Mouse (Mus musculus) hindbrain, postnatal 0 days (tissue): ENCODE data around the gene Sertad2. TPM values are rescaled to one million over a fixed set of nuclear protein-coding genes. Genes with fewer than 3 reads are reported as not detected.

Experiments used
- ATAC-seq: fragments of 200-750 bp; cut with Nextera tagmentation; 2 replicates; pipeline ENCODE4 v1.8.0; 2017; ENCODE audit warnings: mild to moderate bottlenecking, moderate TSS enrichment, moderate library complexity
- DNase-seq: peaks from one replicate; pipeline ENCODE4 v3.0.0-alpha.2; 2015; ENCODE audit warnings: low spot score
- H3K27ac ChIP-seq: fragments of 300-500 bp; sonication (generic); 2 replicates; pipeline ENCODE4 v1.5.1; 2014; ENCODE audit warnings: mild to moderate bottlenecking
- H3K27me3 ChIP-seq: fragments of 300-500 bp; sonication (generic); 2 replicates; pipeline ENCODE4 v1.6.1; 2014; ENCODE audit warnings: low read length, mixed read lengths; ENCODE audit not compliant: insufficient read depth
- H3K36me3 ChIP-seq: fragments of 300-500 bp; sonication (generic); 2 replicates; pipeline ENCODE4 v1.6.1; 2014; ENCODE audit warnings: low read length, mixed read lengths; ENCODE audit not compliant: insufficient read depth
- H3K4me1 ChIP-seq: fragments of 300-500 bp; sonication (generic); 2 replicates; pipeline ENCODE4 v1.6.1; 2014; ENCODE audit warnings: antibody characterized with exemption, low read length, mixed read lengths; ENCODE audit not compliant: insufficient read depth
- H3K4me2 ChIP-seq: fragments of 300-500 bp; sonication (generic); 2 replicates; pipeline ENCODE4 v1.6.1; 2014; ENCODE audit warnings: low read depth, mild to moderate bottlenecking, low read length, moderate library complexity, mixed read lengths
- H3K4me3 ChIP-seq: fragments of 300-500 bp; sonication (generic); 2 replicates; pipeline ENCODE4 v1.5.1; 2014; ENCODE audit warnings: low read length
- H3K9ac ChIP-seq: fragments of 300-500 bp; sonication (generic); replicated peaks from 2 replicates; pipeline ENCODE4 v1.6.1; 2014; ENCODE audit warnings: mild to moderate bottlenecking, low read length, moderate library complexity, mixed read lengths
- H3K9me3 ChIP-seq: fragments of 300-500 bp; sonication (generic); 2 replicates; pipeline ENCODE4 v1.6.1; 2016; ENCODE audit warnings: low read length, mixed read lengths
- CTCF ChIP-seq: IDR thresholded peaks from 2 replicates; pipeline ENCODE4 v1.5.1; 2016; ENCODE audit warnings: antibody characterized with exemption, control low read depth, low read depth
- WGBS: fragments of 180-500 bp; shearing (Covaris S2); extraction: QIAGEN DNeasy Blood & Tissue Kit; methylation state at CpG from one replicate; pipeline ENCODE4 v1.1.7; 2014; 5-methylcytosine and 5-hydroxymethylcytosine counted together
- polyA plus RNA-seq: library from polyadenylated mRNA; unstranded; fragments of >200 nt; fragmentation: Nextera tagmentation; extraction: Ambion mirVana; gene quantifications from 2 replicates; pipeline ENCODE4 v1.2.1, GENCODE M21; 2015
- total RNA-seq: library from RNA; depleted of rRNA; stranded (reverse); fragments of >200 nt; gene quantifications from 2 replicates; pipeline ENCODE4 v1.2.3, GENCODE M21; 2014

Sertad2 gene
- total and polyA plus RNA-seq, 2 experiments from 2014 or later: 18.0 to 38.1 TPM

- WGBS: 66% methylated on average over 8 of the region's 8 CpGs
- DNase-seq: no peak
- ATAC-seq: no peak
- no peaks in the 10 kb centered on the region for H3K4me1 ChIP-seq
- no peak overlapping the region for H3K9ac ChIP-seq
- no peaks in the 10 kb centered on the region for H3K36me3 ChIP-seq
- H3K27me3 ChIP-seq: no peaks in the 10 kb centered on the region
- no peak overlapping the region for H3K27ac ChIP-seq
- H3K4me2 ChIP-seq: no peak overlapping the region
- H3K9me3 ChIP-seq: no peaks in the 10 kb centered on the region
- TF ChIP-seq CTCF: no peak
- H3K4me3 ChIP-seq: no peak overlapping the region
Observed at GRCm38 (mm10) chr11:20576046-20576635, 33.1 kb downstream of the Sertad2 start.

- no peaks in the 10 kb centered on the region for H3K4me1 ChIP-seq
- no peak overlapping the region for H3K27ac ChIP-seq
- no peak overlapping the region for H3K4me2 ChIP-seq
- H3K9ac ChIP-seq: no peak overlapping the region
- DNase-seq: no peak
- 97% methylated on average over 2 of the region's 2 CpGs for WGBS
- ATAC-seq: no peak
- TF ChIP-seq CTCF: no peak
- no peaks in the 10 kb centered on the region for H3K9me3 ChIP-seq
- H3K36me3 ChIP-seq: no peaks in the 10 kb centered on the region
- no peak overlapping the region for H3K4me3 ChIP-seq
- no peaks in the 10 kb centered on the region for H3K27me3 ChIP-seq
Observed at GRCm38 (mm10) chr11:20582758-20583157, 39.7 kb downstream of the Sertad2 start.

DNA sequence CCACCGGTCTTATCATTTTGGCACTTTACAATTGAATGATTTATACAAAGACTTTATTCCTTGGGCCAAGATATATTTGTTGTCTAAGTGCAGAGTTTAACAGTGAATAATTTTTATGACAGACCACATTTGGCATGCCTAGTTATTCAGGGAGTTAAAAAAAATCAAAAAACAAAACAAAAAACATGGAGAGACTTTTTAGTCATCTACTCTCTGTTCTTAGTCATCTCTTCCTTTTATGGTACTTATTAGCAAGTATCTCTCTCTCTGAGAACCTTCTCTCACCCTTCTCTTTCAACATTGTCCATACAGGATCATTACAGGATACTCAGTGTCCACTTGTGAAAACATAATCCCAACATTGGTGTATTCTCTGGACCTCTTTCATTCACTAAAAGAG lies 42.2 kb downstream of the Sertad2 start:
- TF ChIP-seq CTCF: no peak
- 67% methylated on average over 1 of the region's 1 CpGs for WGBS
- Histone ChIP-seq H3K4me2 (no peak overlapping the region), H3K27ac (no peak overlapping the region), H3K9ac (no peak overlapping the region), H3K27me3 (no peaks in the 10 kb centered on the region), H3K9me3 (no peaks in the 10 kb centered on the region), H3K4me3 (no peak overlapping the region), H3K4me1 (no peaks in the 10 kb centered on the region), H3K36me3 (no peaks in the 10 kb centered on the region)
- ATAC-seq: no peak
- no peak for DNase-seq

- no peak overlapping the region for H3K9ac ChIP-seq
- no peaks in the 10 kb centered on the region for H3K27me3 ChIP-seq
- no peaks in the 10 kb centered on the region for H3K9me3 ChIP-seq
- TF ChIP-seq CTCF: no peak
- no peak overlapping the region for H3K4me3 ChIP-seq
- H3K36me3 ChIP-seq: no peaks in the 10 kb centered on the region
- H3K4me1 ChIP-seq: no peaks in the 10 kb centered on the region
- H3K27ac ChIP-seq: no peak overlapping the region
- DNase-seq (no peak), ATAC-seq (no peak)
- no peak overlapping the region for H3K4me2 ChIP-seq
Observed at GRCm38 (mm10) chr11:20586180-20586579, 43.1 kb downstream of the Sertad2 start.

- no peak overlapping the region for H3K4me3 ChIP-seq
- H3K27ac ChIP-seq: no peak overlapping the region
- H3K4me1 ChIP-seq: no peaks in the 10 kb centered on the region
- H3K9me3 ChIP-seq: no peaks in the 10 kb centered on the region
- H3K9ac ChIP-seq: no peak overlapping the region
- no peak overlapping the region for H3K4me2 ChIP-seq
- no peaks in the 10 kb centered on the region for H3K27me3 ChIP-seq
- no peak for DNase-seq
- TF ChIP-seq CTCF: no peak
- 36% methylated on average over 2 of the region's 2 CpGs for WGBS
- H3K36me3 ChIP-seq: no peaks in the 10 kb centered on the region
- ATAC-seq: no peak
Observed at GRCm38 (mm10) chr11:20589393-20589792, 46.3 kb downstream of the Sertad2 start.

DNA sequence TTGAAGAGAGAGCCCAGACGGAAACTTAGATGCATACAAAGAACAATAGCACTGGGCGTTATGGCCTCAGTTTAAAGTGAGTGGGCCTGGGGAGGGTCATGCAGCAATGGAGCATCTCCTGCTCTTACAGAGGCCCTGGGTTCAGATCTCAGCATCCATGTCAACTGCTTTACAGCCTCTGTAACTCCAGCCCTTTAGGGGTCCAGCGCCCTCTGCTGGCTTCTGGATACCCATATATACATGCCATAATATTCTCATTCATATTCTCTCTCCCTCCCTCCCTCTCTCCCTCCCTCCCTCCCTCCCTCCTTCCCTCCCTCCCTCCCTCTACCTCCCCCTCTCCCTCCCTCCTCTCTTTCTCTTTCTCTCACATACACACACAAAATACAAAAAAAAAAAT lies 49.0 kb downstream of the Sertad2 start:
- no peak for TF ChIP-seq CTCF
- H3K9ac ChIP-seq: no peak overlapping the region
- H3K27ac ChIP-seq: no peak overlapping the region
- ATAC-seq (no peak), DNase-seq (no peak)
- H3K4me3 ChIP-seq: no peak overlapping the region
- no peak overlapping the region for H3K4me2 ChIP-seq
- no peaks in the 10 kb centered on the region for H3K4me1 ChIP-seq
- H3K9me3 ChIP-seq: no peaks in the 10 kb centered on the region
- 78% methylated on average over 3 of the region's 3 CpGs for WGBS
- H3K36me3 ChIP-seq: no peaks in the 10 kb centered on the region
- no peaks in the 10 kb centered on the region for H3K27me3 ChIP-seq

GRCm38 (mm10) chr11:20594229-20595201 lies 51.5 kb downstream of the Sertad2 start:
- no peak overlapping the region for H3K9ac ChIP-seq
- DNase-seq: no peak

More at GRCm38 (mm10) chr11:20594229-20595201, 51.5 kb downstream of the Sertad2 start:
- Histone ChIP-seq H3K9me3 (no peaks in the 10 kb centered on the region), H3K27ac (no peak overlapping the region), H3K4me3 (no peak overlapping the region), H3K4me1 (no peaks in the 10 kb centered on the region), H3K4me2 (no peak overlapping the region), H3K27me3 (no peaks in the 10 kb centered on the region), H3K36me3 (no peaks in the 10 kb centered on the region)
- TF ChIP-seq CTCF: no peak
- ATAC-seq: no peak
- 68% methylated on average over 22 of the region's 22 CpGs for WGBS
